Mouse (Mus musculus) hindbrain, embryonic 14.5 days (tissue): ENCODE data around the gene Gadd45b. TPM values are rescaled to one million over a fixed set of nuclear protein-coding genes. Genes with fewer than 3 reads are reported as not detected.

Experiments used
- ATAC-seq: fragments of 200-750 bp; cut with Nextera tagmentation; 2 replicates; pipeline ENCODE4 v1.8.0; 2017; ENCODE audit warnings: moderate number of reproducible peaks, mild to moderate bottlenecking, moderate TSS enrichment, moderate library complexity; ENCODE audit not compliant: low FRiP score
- DNase-seq: peaks from one replicate; pipeline ENCODE4 v3.0.0-alpha.2; 2015; ENCODE audit warnings: low spot score
- H3K27ac ChIP-seq: fragments of 300-500 bp; sonication (generic); 2 replicates; pipeline ENCODE4 v1.5.1; 2014; ENCODE audit warnings: mild to moderate bottlenecking, moderate library complexity
- H3K27me3 ChIP-seq: fragments of 300-500 bp; sonication (generic); 2 replicates; pipeline ENCODE4 v1.6.1; 2014; ENCODE audit warnings: mild to moderate bottlenecking, low read length, mixed read lengths; ENCODE audit not compliant: control insufficient read depth, insufficient read depth
- H3K36me3 ChIP-seq: fragments of 300-500 bp; sonication (generic); replicated peaks from 2 replicates; pipeline ENCODE4 v1.6.1; 2014; ENCODE audit not compliant: control insufficient read depth, insufficient read depth
- H3K4me1 ChIP-seq: fragments of 300-500 bp; sonication (generic); replicated peaks from 2 replicates; pipeline ENCODE4 v1.6.1; 2014; ENCODE audit warnings: antibody characterized with exemption, low read length, mixed read lengths; ENCODE audit not compliant: control insufficient read depth, insufficient read depth
- H3K4me2 ChIP-seq: fragments of 300-500 bp; sonication (generic); replicated peaks from 2 replicates; pipeline ENCODE4 v1.6.1; 2014; ENCODE audit warnings: mild to moderate bottlenecking, moderate library complexity
- H3K4me3 ChIP-seq: fragments of 300-500 bp; sonication (generic); replicated peaks from 2 replicates; pipeline ENCODE4 v1.5.1; 2014; ENCODE audit warnings: mild to moderate bottlenecking, low read length
- H3K9ac ChIP-seq: fragments of 300-500 bp; sonication (generic); 2 replicates; pipeline ENCODE4 v1.6.1; 2014
- H3K9me3 ChIP-seq: fragments of 300-500 bp; sonication (generic); 2 replicates; pipeline ENCODE4 v1.6.1; 2016; ENCODE audit warnings: low read length; ENCODE audit not compliant: control insufficient read depth
- WGBS: fragments of 180-500 bp; shearing (Covaris S2); extraction: QIAGEN DNeasy Blood & Tissue Kit; methylation state at CpG from one replicate; pipeline ENCODE4 v1.1.7; 2014; 5-methylcytosine and 5-hydroxymethylcytosine counted together
- polyA plus RNA-seq: library from polyadenylated mRNA; unstranded; fragments of >200 nt; fragmentation: Nextera tagmentation; extraction: Ambion mirVana; gene quantifications from 2 replicates; pipeline ENCODE4 v1.2.1, GENCODE M21; 2014

The Gadd45b gene
- polyA plus RNA-seq, 1 experiment from 2014 or later = 8.0 TPM

GRCm38 (mm10) chr10:80967101-80967656, 37.3 kb downstream of the Gadd45b start:
- no peak overlapping the region for H3K27ac ChIP-seq
- DNase-seq (peak; percentile 34), ATAC-seq (no peak)
- H3K27me3 ChIP-seq = no peaks in the 10 kb centered on the region
- H3K4me1 ChIP-seq = no peaks in the 10 kb centered on the region
- WGBS = 49% methylated on average over 3 of the region's 3 CpGs
- H3K4me2 ChIP-seq = no peak overlapping the region
- H3K4me3 ChIP-seq = no peak overlapping the region
- H3K9me3 ChIP-seq = 0 out of 2 replicates have a peak, but pooled peaks cover 3% of the 10 kb centered on the region
- no peaks in the 10 kb centered on the region for H3K36me3 ChIP-seq
- H3K9ac ChIP-seq = no peak overlapping the region

- Histone ChIP-seq H3K27ac (no peak overlapping the region), H3K4me1 (peaks cover 6% of the 10 kb centered on the region), H3K36me3 (no peaks in the 10 kb centered on the region), H3K9me3 (0 out of 2 replicates have a peak, but pooled peaks cover 3% of the 10 kb centered on the region), H3K27me3 (no peaks in the 10 kb centered on the region), H3K9ac (no peak overlapping the region), H3K4me3 (no peak overlapping the region), H3K4me2 (no peak overlapping the region)
- WGBS = 87% methylated on average over 4 of the region's 4 CpGs
- no peak for ATAC-seq
- DNase-seq = no peak
Measured at GRCm38 (mm10) chr10:80968106-80968505, 38.2 kb downstream of the Gadd45b start.

- Histone ChIP-seq H3K9ac (no peak overlapping the region), H3K4me1 (peaks cover 6% of the 10 kb centered on the region), H3K9me3 (0 out of 2 replicates have a peak, but pooled peaks cover 3% of the 10 kb centered on the region), H3K27me3 (no peaks in the 10 kb centered on the region), H3K4me2 (no peak overlapping the region), H3K4me3 (no peak overlapping the region), H3K27ac (no peak overlapping the region), H3K36me3 (no peaks in the 10 kb centered on the region)
- WGBS = 68% methylated on average over 3 of the region's 3 CpGs
- DNase-seq = no peak
- no peak for ATAC-seq
Measured at GRCm38 (mm10) chr10:80969298-80969697, 39.4 kb downstream of the Gadd45b start.

GRCm38 (mm10) chr10:80970159-80970558, 40.3 kb downstream of the Gadd45b start:
- DNase-seq (no peak), ATAC-seq (no peak)
- Histone ChIP-seq H3K36me3 (no peaks in the 10 kb centered on the region), H3K9ac (no peak overlapping the region), H3K27ac (no peak overlapping the region), H3K4me1 (peaks cover 6% of the 10 kb centered on the region), H3K9me3 (0 out of 2 replicates have a peak, but pooled peaks cover 3% of the 10 kb centered on the region), H3K27me3 (no peaks in the 10 kb centered on the region), H3K4me3 (no peak overlapping the region), H3K4me2 (no peak overlapping the region)
- WGBS = 86% methylated on average over 8 of the region's 8 CpGs

- no peaks in the 10 kb centered on the region for H3K36me3 ChIP-seq
- no peaks in the 10 kb centered on the region for H3K27me3 ChIP-seq
- H3K27ac ChIP-seq = no peak overlapping the region
- H3K9me3 ChIP-seq = 0 out of 2 replicates have a peak, but pooled peaks cover 3% of the 10 kb centered on the region
- ATAC-seq (no peak), DNase-seq (no peak)
- H3K4me3 ChIP-seq = no peak overlapping the region
- H3K9ac ChIP-seq = no peak overlapping the region
- H3K4me1 ChIP-seq = peaks cover 6% of the 10 kb centered on the region
- WGBS = 87% methylated on average over 15 of the region's 15 CpGs
- no peak overlapping the region for H3K4me2 ChIP-seq
Measured at GRCm38 (mm10) chr10:80971533-80971932, 41.7 kb downstream of the Gadd45b start.

- Histone ChIP-seq H3K4me2 (no peak overlapping the region), H3K27me3 (no peaks in the 10 kb centered on the region), H3K9ac (no peak overlapping the region), H3K4me3 (no peak overlapping the region), H3K9me3 (0 out of 2 replicates have a peak, but pooled peaks cover 3% of the 10 kb centered on the region), H3K36me3 (no peaks in the 10 kb centered on the region), H3K4me1 (peaks cover 6% of the 10 kb centered on the region), H3K27ac (no peak overlapping the region; the same call in 1 of the 2 replicates)
- peak; percentile 49 for DNase-seq
- ATAC-seq = no peak
- 57% methylated on average over 11 of the region's 11 CpGs for WGBS
Measured at GRCm38 (mm10) chr10:80972071-80972987, 42.5 kb downstream of the Gadd45b start.

GRCm38 (mm10) chr10:80973722-80974121, 43.8 kb downstream of the Gadd45b start:
- Histone ChIP-seq H3K4me3 (no peak overlapping the region), H3K4me2 (no peak overlapping the region), H3K27me3 (no peaks in the 10 kb centered on the region), H3K36me3 (no peaks in the 10 kb centered on the region), H3K4me1 (peaks cover 6% of the 10 kb centered on the region), H3K27ac (no peak overlapping the region), H3K9ac (no peak overlapping the region), H3K9me3 (0 out of 2 replicates have a peak, but pooled peaks cover 3% of the 10 kb centered on the region)
- DNase-seq = no peak
- no peak for ATAC-seq
- 80% methylated on average over 1 of the region's 1 CpGs for WGBS

- Histone ChIP-seq H3K27me3 (no peaks in the 10 kb centered on the region), H3K27ac (no peak overlapping the region), H3K9ac (no peak overlapping the region), H3K36me3 (no peaks in the 10 kb centered on the region), H3K9me3 (0 out of 2 replicates have a peak, but pooled peaks cover 3% of the 10 kb centered on the region), H3K4me3 (no peak overlapping the region), H3K4me1 (peaks cover 6% of the 10 kb centered on the region), H3K4me2 (no peak overlapping the region)
- ATAC-seq (no peak), DNase-seq (no peak)
- WGBS = 87% methylated on average over 11 of the region's 11 CpGs
Measured at GRCm38 (mm10) chr10:80975478-80975877, 45.6 kb downstream of the Gadd45b start.

- Histone ChIP-seq H3K9me3 (no peaks in the 10 kb centered on the region), H3K27ac (no peak overlapping the region), H3K36me3 (no peaks in the 10 kb centered on the region), H3K4me1 (no peaks in the 10 kb centered on the region), H3K27me3 (peaks cover 24% of the 10 kb centered on the region), H3K4me3 (no peak overlapping the region), H3K4me2 (no peak overlapping the region), H3K9ac (no peak overlapping the region)
- ATAC-seq = no peak
- DNase-seq = no peak
- WGBS = 49% methylated on average over 7 of the region's 7 CpGs
Measured at GRCm38 (mm10) chr10:80981564-80982112, 51.8 kb downstream of the Gadd45b start.
